Mouse (Mus musculus) G1E (cell line): Measurements from ENCODE around the gene Ube2k.

ENCODE experiments used
- CTCF ChIP-seq: IDR thresholded peaks from 2 replicates; pipeline ENCODE4 v1.5.1; 2012; ENCODE audit warnings: low read depth, low read length, inconsistent platforms, mixed read lengths
- GATA1 ChIP-seq: IDR thresholded peaks from 2 replicates; pipeline ENCODE4 v1.6.1; 2012; ENCODE audit warnings: borderline replicate concordance, low read length, inconsistent platforms, mixed read lengths
- TAL1 ChIP-seq: conservative IDR thresholded peaks from 2 replicates; pipeline ENCODE4 v1.6.1; 2012; ENCODE audit warnings: low read depth, low read length, inconsistent platforms, mixed read lengths

- no peak for TF ChIP-seq CTCF
- TF ChIP-seq GATA1, result no peak
- no peak for TF ChIP-seq TAL1
These were observed 36.8 kb upstream of the Ube2k start for GRCm38 (mm10) chr5:65500231-65500630.
